Mouse (Mus musculus) limb, embryonic 10.5 days (tissue): Measurements from ENCODE around the gene Elf3. TPM values are rescaled to one million over a fixed set of nuclear protein-coding genes. Genes with fewer than 3 reads are reported as not detected.

Source experiments
- DNase-seq: peaks from one replicate; pipeline ENCODE4 v3.0.0-alpha.2; 2017; ENCODE audit warnings: low spot score
- H3K27ac ChIP-seq: fragments of 300-500 bp; sonication (generic); 2 replicates; pipeline ENCODE4 v1.5.1; 2016; ENCODE audit warnings: mild to moderate bottlenecking
- H3K27me3 ChIP-seq: fragments of 300-500 bp; sonication (generic); 2 replicates; pipeline ENCODE4 v1.6.1; 2016; ENCODE audit warnings: low read depth, mild to moderate bottlenecking; ENCODE audit not compliant: poor library complexity, severe bottlenecking
- H3K36me3 ChIP-seq: fragments of 300-500 bp; sonication (generic); 2 replicates; pipeline ENCODE4 v1.6.1; 2016; ENCODE audit warnings: mild to moderate bottlenecking, moderate library complexity
- H3K4me1 ChIP-seq: fragments of 300-500 bp; sonication (generic); 2 replicates; pipeline ENCODE4 v1.6.1; 2016
- H3K4me3 ChIP-seq: fragments of 300-500 bp; sonication (generic); 2 replicates; pipeline ENCODE4 v1.5.1; 2016; ENCODE audit warnings: mild to moderate bottlenecking, moderate library complexity
- H3K9me3 ChIP-seq: fragments of 300-500 bp; sonication (generic); replicated peaks from 2 replicates; pipeline ENCODE4 v1.6.1; 2016; ENCODE audit warnings: mild to moderate bottlenecking
- WGBS: fragments of 180-500 bp; shearing (Covaris S2); methylation state at CpG from one replicate; pipeline ENCODE4 v1.1.7; 2016; 5-methylcytosine and 5-hydroxymethylcytosine counted together
- polyA plus RNA-seq: library from polyadenylated mRNA; unstranded; fragments of >200 nt; fragmentation: Nextera tagmentation; extraction: Ambion mirVana; gene quantifications from 2 replicates; pipeline ENCODE4 v1.2.1, GENCODE M21; 2016

The Elf3 gene
- polyA plus RNA-seq, 1 experiment from 2014 or later: 8.8 TPM

DNA sequence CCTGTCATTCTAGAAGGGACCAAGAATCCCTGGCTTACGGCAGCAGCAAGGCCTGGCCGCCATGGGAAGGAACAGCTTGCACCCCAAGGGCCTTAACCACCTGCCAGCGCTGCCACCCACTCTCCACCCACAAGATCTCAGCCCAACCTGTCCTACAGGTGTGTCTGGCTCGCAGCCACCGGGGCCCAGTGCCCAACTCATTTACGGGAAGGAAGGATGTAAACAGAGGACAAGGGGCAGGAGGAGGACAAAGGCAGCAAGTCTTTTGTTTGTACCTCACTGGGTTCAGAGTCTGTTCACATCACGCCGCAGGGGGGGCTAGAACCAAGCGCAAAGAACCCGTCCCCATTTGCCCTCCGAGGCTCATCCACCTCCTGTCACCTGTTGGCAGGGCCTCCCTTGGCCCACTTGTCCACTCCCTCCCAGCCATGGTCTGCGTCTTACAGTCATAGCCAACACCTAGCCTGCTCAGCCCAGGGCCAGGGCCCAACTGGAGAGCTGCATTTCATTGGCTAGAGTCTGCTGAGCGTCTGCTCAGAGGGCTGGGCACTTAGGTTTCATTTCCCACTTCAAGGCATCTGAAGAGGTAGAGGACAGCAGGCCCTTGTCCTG is 30.9 kb downstream of the Elf3 start:
- 85% methylated on average over 13 of the region's 13 CpGs for WGBS
- no peak overlapping the region for H3K4me3 ChIP-seq
- no peaks in the 10 kb centered on the region for H3K9me3 ChIP-seq
- no peaks in the 10 kb centered on the region for H3K27me3 ChIP-seq
- no peaks in the 10 kb centered on the region for H3K36me3 ChIP-seq
- H3K27ac ChIP-seq: no peak overlapping the region
- no peaks in the 10 kb centered on the region for H3K4me1 ChIP-seq
- DNase-seq: no peak

DNA sequence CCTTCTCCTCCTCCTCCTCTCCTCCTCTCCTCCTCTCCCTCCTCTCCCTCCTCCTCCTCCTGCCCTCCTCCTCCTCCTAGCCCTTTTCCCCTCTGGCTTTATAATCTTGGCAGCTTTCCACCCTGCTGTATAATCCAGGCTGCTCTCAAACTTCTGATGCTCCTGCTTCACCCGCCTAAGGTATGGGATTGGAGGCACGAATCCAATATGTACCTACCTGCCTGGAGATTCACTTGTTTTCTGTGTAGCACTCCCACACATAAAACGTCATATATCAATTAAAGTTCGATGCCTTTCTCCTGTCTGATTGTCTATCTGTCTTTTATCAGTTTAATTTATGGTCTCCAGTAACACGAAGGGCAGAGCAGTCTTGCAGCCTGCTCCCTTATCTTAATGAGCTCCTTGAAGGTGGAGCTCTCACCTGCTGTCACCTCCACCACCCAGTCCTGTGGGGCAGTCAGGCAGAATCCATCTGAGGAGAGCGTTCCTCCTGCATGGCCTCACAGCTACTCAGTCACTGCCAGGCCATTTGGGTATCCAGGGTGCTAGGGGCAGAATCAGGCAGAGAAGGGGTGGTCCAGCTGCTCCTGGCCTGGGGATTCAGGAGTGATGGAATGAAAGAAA is 33.3 kb downstream of the Elf3 start:
- Histone ChIP-seq H3K4me1 (no peaks in the 10 kb centered on the region), H3K27me3 (no peaks in the 10 kb centered on the region), H3K27ac (no peak overlapping the region), H3K4me3 (no peak overlapping the region), H3K36me3 (no peaks in the 10 kb centered on the region), H3K9me3 (no peaks in the 10 kb centered on the region)
- 43% methylated on average over 6 of the region's 6 CpGs for WGBS
- no peak for DNase-seq

DNA sequence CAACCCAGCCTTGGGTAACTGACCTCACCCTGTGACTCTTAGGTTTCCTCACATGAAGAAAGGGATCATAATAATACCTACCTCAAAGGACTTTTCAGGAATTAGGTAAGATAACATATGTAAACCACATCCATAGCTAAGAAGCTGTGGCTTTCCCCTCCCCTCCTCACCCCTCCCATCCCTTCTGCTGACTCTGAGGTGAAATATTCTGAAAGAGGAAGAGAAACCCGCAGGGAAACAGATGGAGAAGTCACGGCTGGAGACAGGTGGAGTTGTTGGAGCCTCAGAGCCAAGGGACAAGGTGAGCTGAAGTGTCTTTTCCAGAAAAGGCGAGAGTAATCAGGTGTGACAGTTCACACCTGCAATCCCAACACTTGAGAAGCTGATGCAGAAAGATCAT is 34.2 kb downstream of the Elf3 start:
- H3K27ac ChIP-seq: no peak overlapping the region
- H3K9me3 ChIP-seq: no peaks in the 10 kb centered on the region
- H3K4me3 ChIP-seq: no peak overlapping the region
- 77% methylated on average over 3 of the region's 3 CpGs for WGBS
- no peaks in the 10 kb centered on the region for H3K36me3 ChIP-seq
- no peaks in the 10 kb centered on the region for H3K27me3 ChIP-seq
- no peak for DNase-seq
- H3K4me1 ChIP-seq: no peaks in the 10 kb centered on the region

DNA sequence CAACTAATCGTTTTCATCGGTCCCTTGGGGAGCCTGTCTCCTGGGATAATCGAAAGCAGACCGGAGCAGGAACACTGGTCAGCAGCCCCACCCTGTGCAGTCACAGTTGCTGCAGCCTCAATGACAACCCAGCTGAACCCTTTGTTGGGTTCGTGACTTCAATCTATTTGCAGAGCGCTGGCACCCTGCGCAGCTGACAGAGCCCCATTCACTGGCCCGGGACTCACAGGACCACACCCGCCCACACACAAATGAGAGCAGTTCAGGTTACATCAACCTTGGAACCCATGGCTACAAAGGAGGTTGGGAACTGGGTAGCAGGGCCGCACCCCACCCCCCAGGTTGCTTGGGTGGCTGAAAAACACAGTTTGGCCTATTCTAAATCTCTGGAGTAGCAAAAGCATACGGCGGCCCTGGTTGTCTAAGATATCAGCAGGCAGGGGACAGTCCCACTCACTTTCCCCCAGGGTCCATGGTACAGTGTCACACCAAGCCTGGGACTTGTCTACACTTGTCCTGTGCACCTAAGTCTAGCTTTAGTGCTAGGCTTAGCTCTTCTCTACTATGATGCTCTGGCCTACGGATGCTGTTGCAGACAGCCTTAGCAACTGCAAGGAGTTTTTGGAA is 40.6 kb downstream of the Elf3 start:
- 63% methylated on average over 13 of the region's 13 CpGs for whole genome bisulfite sequencing
- Histone ChIP-seq H3K9me3 (no peaks in the 10 kb centered on the region), H3K4me1 (peaks cover 10% of the 10 kb centered on the region), H3K27me3 (no peaks in the 10 kb centered on the region), H3K36me3 (no peaks in the 10 kb centered on the region), H3K4me3 (no peak overlapping the region), H3K27ac (peak overlapping the region; percentile 5; the same call in 1 of the 2 replicates)
- DNase-seq: no peak

DNA sequence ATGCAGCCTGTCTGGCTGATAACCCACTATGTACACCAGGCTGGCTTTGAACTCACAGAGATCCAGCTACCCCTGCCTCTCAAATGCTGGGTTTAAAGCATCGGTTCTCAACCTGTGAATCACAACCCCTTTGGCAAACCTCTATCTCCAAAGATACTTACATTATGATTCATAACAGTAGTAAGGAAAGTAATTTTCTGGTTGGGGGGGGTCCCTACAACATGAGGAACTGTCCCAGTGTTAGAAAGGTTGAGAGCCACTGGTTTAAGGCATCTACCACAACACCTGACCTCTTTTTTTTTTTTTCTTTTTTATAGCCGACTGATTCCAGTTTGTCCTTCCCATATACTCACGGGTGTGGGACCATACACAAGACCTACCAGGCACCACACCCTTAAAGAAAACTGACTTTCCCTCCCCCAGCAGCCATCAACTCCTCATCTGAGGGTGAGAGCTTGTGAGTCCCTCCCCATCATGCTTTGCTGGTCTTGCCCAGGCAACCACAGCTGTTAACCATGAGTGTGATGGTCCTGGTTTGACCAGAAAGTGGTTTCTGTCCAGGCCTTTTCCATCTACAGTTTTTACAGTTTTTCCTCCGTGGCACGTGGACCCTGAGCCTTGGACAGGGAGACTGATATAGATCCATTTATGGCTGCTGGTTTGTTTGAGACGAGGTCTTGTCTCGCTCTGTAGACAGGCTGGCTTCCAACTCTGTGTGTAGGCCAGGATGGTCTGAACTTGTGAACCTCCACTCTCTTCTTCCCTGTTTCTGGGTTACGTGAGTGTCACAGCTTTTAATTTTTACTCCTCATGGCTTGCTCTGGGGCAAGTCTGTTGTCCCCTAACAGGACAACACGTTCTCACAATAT is 44.4 kb downstream of the Elf3 start:
- H3K4me3 ChIP-seq: no peak overlapping the region
- WGBS: 86% methylated on average over 9 of the region's 9 CpGs
- no peak for DNase-seq
- H3K9me3 ChIP-seq: no peaks in the 10 kb centered on the region
- H3K36me3 ChIP-seq: no peaks in the 10 kb centered on the region
- H3K27me3 ChIP-seq: no peaks in the 10 kb centered on the region
- H3K27ac ChIP-seq: no peak overlapping the region
- peaks cover 10% of the 10 kb centered on the region for H3K4me1 ChIP-seq

DNA sequence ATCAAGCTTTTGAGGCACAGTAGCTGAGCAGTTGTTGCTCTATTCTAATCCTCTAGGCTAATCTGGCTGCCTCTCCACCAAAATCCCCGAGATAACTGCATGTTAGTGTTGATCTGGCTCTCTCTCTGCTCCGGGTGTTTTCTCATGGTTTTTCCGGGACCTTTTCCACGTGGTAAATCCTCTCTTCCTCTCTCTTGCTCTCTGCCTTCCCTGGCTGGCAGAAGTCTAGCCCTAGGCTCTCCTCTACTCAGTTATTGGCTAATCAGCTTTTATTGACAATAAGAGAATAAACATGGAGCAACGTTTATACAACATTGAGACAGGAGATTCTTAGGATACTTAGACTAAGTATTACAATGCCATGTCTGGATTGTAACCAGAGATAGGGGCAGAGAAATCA is 47.9 kb downstream of the Elf3 start:
- Histone ChIP-seq H3K27me3 (no peaks in the 10 kb centered on the region), H3K4me1 (no peaks in the 10 kb centered on the region), H3K36me3 (no peaks in the 10 kb centered on the region), H3K4me3 (no peak overlapping the region), H3K27ac (no peak overlapping the region), H3K9me3 (no peaks in the 10 kb centered on the region)
- 72% methylated on average over 5 of the region's 5 CpGs for WGBS
- no peak for DNase-seq

DNA sequence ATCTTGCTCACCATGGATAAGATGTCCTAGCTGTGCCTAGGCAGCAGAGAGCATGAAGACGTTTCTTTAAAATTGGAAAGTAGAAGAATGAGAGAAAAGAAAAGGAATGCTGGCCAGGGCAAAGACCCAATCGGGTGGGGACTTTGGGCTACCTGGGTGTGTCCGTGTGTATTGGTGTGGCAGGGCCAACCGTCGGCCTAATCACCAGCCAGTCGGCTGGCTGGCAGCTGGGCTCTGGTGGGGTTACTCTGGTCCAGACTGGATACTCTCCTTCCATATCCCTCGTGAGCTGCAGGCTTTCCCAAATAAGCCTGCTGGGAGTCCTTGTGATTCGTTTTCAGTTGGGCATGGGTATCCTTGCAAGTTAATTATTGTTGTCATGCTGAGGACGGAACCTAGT is 49.7 kb downstream of the Elf3 start:
- no peak overlapping the region for H3K4me3 ChIP-seq

DNA sequence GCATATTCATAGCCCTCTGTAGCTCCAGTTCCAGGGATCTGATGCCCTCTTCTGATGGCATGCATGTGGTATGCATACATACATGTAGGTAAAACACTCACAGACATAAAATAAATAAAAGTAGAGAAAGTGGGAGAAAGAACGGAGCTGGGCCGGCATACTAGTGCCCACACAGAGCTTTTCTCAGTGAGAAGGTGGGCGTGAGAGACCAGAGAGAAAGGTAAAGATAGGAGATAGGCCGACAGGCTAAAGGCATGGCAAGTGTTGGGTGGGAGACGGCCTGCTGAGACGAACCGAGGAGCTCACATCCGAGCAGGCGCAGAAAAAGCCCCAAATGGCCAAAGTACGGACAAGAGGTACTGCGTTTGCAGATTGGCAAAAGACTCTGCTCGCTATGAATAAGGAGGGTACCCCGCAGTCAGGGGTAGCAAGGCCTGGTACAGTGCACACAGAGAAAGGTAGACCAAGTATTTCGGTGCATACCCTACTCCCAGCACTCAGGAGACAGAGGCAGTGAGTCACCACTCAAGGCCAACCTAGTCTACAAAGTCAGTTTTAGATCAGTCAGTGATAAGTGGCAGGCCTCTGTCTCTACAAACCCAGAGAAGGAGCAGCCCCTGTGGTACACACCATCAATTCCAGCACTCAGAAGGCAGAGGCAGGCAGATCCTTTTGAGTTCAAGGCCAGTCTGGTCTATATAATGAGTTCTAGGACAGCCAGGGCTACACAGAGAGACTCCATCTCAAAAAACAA is 51.6 kb downstream of the Elf3 start:
- H3K4me3 ChIP-seq: no peak overlapping the region
- no peaks in the 10 kb centered on the region for H3K27me3 ChIP-seq
- no peaks in the 10 kb centered on the region for H3K9me3 ChIP-seq
- no peak overlapping the region for H3K27ac ChIP-seq
- peaks cover 19% of the 10 kb centered on the region for H3K4me1 ChIP-seq
- DNase-seq: no peak
- H3K36me3 ChIP-seq: no peaks in the 10 kb centered on the region
- 93% methylated on average over 14 of the region's 14 CpGs for WGBS

More for the DNA sequence above, 49.7 kb downstream of the Elf3 start:
- 81% methylated on average over 9 of the region's 9 CpGs for WGBS
- no peaks in the 10 kb centered on the region for H3K36me3 ChIP-seq
- peaks cover 14% of the 10 kb centered on the region for H3K4me1 ChIP-seq
- no peaks in the 10 kb centered on the region for H3K9me3 ChIP-seq
- H3K27me3 ChIP-seq: no peaks in the 10 kb centered on the region
- no peak for DNase-seq
- no peak overlapping the region for H3K27ac ChIP-seq

DNA sequence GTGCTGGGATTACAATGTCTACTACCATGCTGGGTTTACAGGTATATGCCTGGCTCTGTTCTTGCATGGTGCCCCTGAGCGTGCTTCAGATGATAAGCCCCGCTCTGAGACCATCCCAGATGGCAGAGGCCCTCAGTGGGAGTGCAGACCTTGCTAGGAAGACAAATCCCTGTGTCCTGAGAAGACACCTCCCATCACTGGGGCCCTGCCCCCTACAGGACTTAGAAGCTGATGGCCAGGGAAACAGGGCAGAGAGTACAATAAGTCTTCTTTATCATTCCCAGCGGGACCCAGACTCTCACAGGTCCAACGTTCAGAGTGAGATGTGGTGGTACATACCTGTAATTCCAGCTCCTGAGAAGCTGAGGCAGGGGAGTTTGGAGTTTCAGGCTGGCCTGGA is 53.1 kb downstream of the Elf3 start:
- no peaks in the 10 kb centered on the region for H3K9me3 ChIP-seq
- H3K4me1 ChIP-seq: peaks cover 25% of the 10 kb centered on the region
- no peak overlapping the region for H3K4me3 ChIP-seq
- 50% methylated on average over 4 of the region's 4 CpGs for WGBS
- H3K27me3 ChIP-seq: no peaks in the 10 kb centered on the region
- H3K27ac ChIP-seq: no peak overlapping the region
- no peak for DNase-seq
- H3K36me3 ChIP-seq: no peaks in the 10 kb centered on the region

DNA sequence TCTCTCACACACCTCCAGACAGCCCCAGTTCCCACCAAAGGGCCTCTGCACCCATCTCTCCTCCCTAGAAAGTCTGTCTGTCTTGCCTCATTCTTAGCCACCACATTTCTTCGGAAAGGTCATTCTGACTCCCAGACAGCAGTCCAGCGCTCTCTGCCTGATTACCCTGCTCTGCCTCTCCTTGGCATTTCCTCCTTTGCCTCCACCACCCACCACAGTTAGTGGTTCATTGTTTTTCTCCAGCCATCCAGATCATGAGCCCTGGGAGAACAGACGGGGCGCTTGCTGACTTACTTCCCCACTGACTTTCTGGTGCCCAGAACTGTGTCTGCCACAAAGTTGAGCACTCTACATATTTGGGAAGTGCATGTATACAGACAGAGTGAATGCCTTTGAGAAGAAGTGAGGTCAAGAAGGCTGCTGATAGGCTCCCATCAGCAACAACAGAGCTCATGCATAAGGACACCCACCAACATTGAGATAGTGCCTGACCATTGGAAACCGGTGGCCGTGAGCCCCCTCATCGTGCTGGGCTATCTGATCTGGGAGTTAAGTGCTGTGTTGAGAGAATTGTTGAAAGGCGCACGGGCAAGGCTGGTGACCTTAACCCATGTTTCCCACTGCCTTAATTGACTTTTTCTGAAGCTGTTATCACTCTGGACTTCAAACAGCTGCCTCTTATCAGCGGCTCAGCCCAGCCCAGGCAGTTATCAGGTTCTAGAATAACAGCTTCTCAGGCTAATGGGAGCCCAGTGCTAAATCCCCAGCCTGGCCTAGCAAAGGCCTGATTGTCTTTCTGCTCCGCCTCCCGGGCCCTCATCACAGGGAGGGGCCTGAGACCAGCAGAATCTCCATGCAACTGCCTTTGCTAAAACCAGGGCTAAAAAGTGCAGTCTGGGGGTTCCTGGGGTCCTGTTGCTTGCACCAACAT is 53.9 kb downstream of the Elf3 start:
- 39% methylated on average over 12 of the region's 12 CpGs for WGBS
- DNase-seq: no peak
- H3K4me1 ChIP-seq: peaks cover 30% of the 10 kb centered on the region
- H3K27ac ChIP-seq: 0 out of 2 replicates have a peak overlapping the region, but pooled peaks have one; percentile 5
- no peaks in the 10 kb centered on the region for H3K27me3 ChIP-seq
- H3K36me3 ChIP-seq: no peaks in the 10 kb centered on the region
- H3K4me3 ChIP-seq: no peak overlapping the region
- no peaks in the 10 kb centered on the region for H3K9me3 ChIP-seq
